Mouse (Mus musculus) spleen, adult 2 months (tissue): ENCODE measurements around the gene D8Ertd738e.

Source experiments
- CTCF ChIP-seq: fragments of 200-500 bp; IDR thresholded peaks from 2 replicates; pipeline ENCODE4 v1.5.1; 2011; ENCODE audit warnings: mild to moderate bottlenecking, inconsistent platforms; ENCODE audit not compliant: insufficient read depth, insufficient read length, insufficient replicate concordance; ENCODE audit errors: extremely low read depth
- POLR2A ChIP-seq: fragments of 200-500 bp; IDR thresholded peaks from 2 replicates; pipeline ENCODE4 v1.6.1; 2011; ENCODE audit warnings: low read depth, low read length, inconsistent platforms

- TF ChIP-seq CTCF: no peak
- TF ChIP-seq POLR2A: no peak
These were observed 52.2 kb downstream of the D8Ertd738e start for GRCm38 (mm10) chr8:84197141-84197921.
